Mouse (Mus musculus): Measurements from ENCODE around the gene Rab40b. TPM values are rescaled to one million over a fixed set of nuclear protein-coding genes. Genes with fewer than 3 reads are reported as not detected.
A peak's percentile ranks its signal among the peaks of the same experiment; 100 is the strongest.
"Not testable (repeated sequence)": the region's sequence is repeated elsewhere in the genome, so short reads cannot be mapped to it uniquely, and the experiment has no call there.

Gene Rab40b
- total RNA-seq, 4 experiments from 2014 or later: 13.2 to 23.0 (median 18.9) TPM

- DNase-seq (ENCODE audit: low spot score in 2 of 2): no peak
Observed at GRCm38 (mm10) chr11:121368731-121369130, 19.3 kb downstream of the Rab40b start.

GRCm38 (mm10) chr11:121367170-121367707 lies 20.8 kb downstream of the Rab40b start:
- DNase-seq (ENCODE audit: low spot score in 2 of 2): no peak

GRCm38 (mm10) chr11:121362212-121362611 lies 25.8 kb downstream of the Rab40b start:
- peak in 1 of 2 experiments; percentile 35 for DNase-seq (ENCODE audit: low spot score in 2 of 2)

- DNase-seq (ENCODE audit: low spot score in 2 of 2): peak; percentile 88 to 95
Observed at GRCm38 (mm10) chr11:121354091-121354707, 33.9 kb downstream of the Rab40b start, which contains the start of gene Wdr45b. Gene Wdr45b, minus strand, starts transcription at chr11:121354445.

- DNase-seq (ENCODE audit: low spot score in 2 of 2): no peak
Observed at GRCm38 (mm10) chr11:121353326-121354090, 34.5 kb downstream of the Rab40b start.

- not testable (repeated sequence) for DNase-seq (ENCODE audit: low spot score in 2 of 2)
Observed at GRCm38 (mm10) chr11:121348727-121349126, 39.3 kb downstream of the Rab40b start.

GRCm38 (mm10) chr11:121348166-121348565 lies 39.9 kb downstream of the Rab40b start:
- no peak for DNase-seq (ENCODE audit: low spot score in 2 of 2)

- DNase-seq (ENCODE audit: low spot score in 2 of 2): peak; percentile 30 to 50
Observed at GRCm38 (mm10) chr11:121347036-121347435, 41.0 kb downstream of the Rab40b start.

GRCm38 (mm10) chr11:121342423-121342822 lies 45.6 kb downstream of the Rab40b start:
- DNase-seq (ENCODE audit: low spot score in 2 of 2): not testable (repeated sequence)

- no peak for DNase-seq (ENCODE audit: low spot score in 2 of 2)
Observed at GRCm38 (mm10) chr11:121340287-121340686, 47.8 kb downstream of the Rab40b start.

- no peak for DNase-seq (ENCODE audit: low spot score in 2 of 2)
Observed at GRCm38 (mm10) chr11:121339647-121340046, 48.4 kb downstream of the Rab40b start.

GRCm38 (mm10) chr11:121331641-121332040 lies 56.4 kb downstream of the Rab40b start:
- DNase-seq (ENCODE audit: low spot score in 2 of 2): no peak

GRCm38 (mm10) chr11:121328619-121329018 lies 59.4 kb downstream of the Rab40b start:
- no peak for DNase-seq (ENCODE audit: low spot score in 2 of 2)

- no peak for DNase-seq (ENCODE audit: low spot score in 2 of 2)
Observed at GRCm38 (mm10) chr11:121328206-121328605, 59.8 kb downstream of the Rab40b start.

- DNase-seq (ENCODE audit: low spot score in 2 of 2): no peak
Observed at GRCm38 (mm10) chr11:121326681-121327080, 61.4 kb downstream of the Rab40b start.

GRCm38 (mm10) chr11:121326034-121326433 lies 62.0 kb downstream of the Rab40b start:
- DNase-seq (ENCODE audit: low spot score in 2 of 2): peak in 1 of 2 experiments; percentile 26

- not testable (repeated sequence) for DNase-seq (ENCODE audit: low spot score in 2 of 2)
Observed at GRCm38 (mm10) chr11:121307712-121308111, 80.3 kb downstream of the Rab40b start.

GRCm38 (mm10) chr11:121306608-121307007 lies 81.4 kb downstream of the Rab40b start:
- no peak for DNase-seq (ENCODE audit: low spot score in 2 of 2)

Data from gastrocnemius, adult 8-10 months (tissue).